Mouse (Mus musculus) testis, postnatal 10 days (tissue): ENCODE data around the gene Sp1.
A peak's percentile ranks its signal among the peaks of the same experiment; 100 is the strongest.

ENCODE experiments used
- DNase-seq: peaks from one replicate; pipeline ENCODE4 v3.0.0; 2021; ENCODE audit warnings: low spot score

The Sp1 gene

DNA sequence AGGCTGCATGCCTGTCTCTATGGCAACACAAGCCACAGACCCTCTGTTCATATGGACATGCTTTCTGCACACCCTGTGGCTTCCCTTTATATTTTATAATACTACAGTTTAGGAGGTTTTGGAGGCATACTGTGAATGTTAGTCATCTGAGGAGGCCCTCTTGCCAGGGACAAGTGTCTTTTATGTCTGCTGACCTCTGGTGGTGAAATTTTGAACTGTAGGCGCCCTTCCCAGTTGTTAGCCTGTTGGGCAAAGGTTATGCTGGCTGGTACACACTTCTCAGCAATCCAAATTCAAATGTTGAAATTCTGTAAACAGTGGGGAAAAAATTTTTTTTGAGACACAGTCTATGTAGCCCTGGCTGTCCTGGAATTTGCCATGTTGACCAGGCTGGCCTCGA, 36.5 kb downstream of the Sp1 start:
- DNase-seq, result peak; percentile 91

DNA sequence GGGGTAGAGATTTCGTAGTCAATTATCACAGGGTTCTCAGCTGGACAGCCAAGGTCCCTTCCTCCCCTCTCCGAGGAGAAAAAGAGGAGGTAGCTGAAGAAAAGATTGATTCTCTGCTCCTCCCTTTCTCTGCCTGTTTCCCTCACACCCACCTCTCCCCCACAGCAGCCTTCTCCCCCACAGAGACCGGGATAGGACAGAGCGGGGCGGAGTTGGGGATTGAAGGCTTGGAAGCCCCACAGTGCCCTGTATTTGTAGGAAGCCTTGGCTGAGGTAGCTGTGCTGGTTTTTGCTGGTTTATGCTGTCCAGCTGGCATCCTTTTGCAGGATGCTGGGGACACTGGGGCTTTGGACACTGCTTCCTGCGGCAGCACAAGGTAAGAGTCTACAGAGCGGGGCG, 39.2 kb downstream of the Sp1 start, which contains the start of gene Amhr2:
TSS of gene Amhr2 (plus strand) at position 222 of the 400 bp plus-strand sequence.
- DNase-seq, result peak; percentile 75

DNA sequence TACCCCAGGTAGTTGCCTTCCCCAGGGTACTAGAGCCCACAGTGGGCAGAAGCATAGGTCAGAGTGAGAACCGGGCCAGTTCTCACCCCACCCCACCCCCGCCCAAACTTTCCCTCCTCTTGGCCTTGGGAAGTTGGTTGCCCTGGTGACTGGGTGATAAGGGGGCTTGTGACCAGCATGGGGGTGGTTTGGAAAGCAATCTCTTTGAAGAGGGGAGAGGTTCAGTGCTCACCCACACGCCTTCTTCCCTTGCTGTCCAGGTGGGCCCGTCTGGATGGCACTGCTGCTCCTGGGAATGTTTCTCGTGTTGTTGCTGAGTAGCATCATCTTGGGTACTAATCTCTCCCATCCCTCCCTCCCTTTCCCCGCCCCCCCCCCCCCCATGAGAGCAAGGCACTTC, 40.5 kb downstream of the Sp1 start:
- peak; percentile 64 for DNase-seq

DNA sequence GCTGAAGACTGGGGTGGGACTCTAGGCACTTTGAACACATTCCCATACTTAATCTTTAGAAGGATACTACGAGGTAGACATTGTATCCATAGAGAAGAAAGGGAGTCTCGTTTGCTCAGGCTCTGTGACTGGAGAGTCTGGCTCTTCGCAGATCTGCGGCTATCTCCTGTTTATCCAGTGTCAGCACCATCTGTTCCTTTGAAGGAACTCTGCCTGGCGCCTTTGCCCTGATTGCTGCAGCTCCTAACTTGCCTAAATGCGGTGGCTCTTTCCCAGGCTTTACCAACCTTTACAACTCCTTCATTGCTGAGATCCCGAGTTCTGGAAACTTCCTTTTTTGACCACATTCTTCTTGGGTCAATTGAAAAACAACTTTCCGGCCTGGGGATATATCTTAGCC, 43.4 kb downstream of the Sp1 start:
- peak; percentile 51 for DNase-seq

DNA sequence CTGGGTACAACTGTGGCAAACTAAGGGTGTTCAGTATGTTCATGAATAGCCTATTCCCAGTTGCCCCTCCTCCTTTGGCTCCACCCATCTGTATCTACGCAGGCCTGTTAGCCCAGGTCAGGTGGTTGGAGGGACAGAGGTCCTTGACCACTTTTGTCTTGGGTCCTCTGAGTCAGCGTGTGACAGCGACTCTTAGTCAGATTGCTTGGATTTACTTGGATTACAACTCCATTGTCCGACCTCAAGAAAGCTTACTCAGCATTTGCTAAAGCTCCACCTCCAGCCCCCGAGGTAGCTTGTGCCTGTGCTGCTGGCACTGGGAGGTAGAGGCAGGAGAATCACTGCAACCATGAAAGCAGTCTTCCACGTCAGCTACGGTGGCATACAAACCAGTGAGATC, 45.0 kb downstream of the Sp1 start:
- no peak for DNase-seq

DNA sequence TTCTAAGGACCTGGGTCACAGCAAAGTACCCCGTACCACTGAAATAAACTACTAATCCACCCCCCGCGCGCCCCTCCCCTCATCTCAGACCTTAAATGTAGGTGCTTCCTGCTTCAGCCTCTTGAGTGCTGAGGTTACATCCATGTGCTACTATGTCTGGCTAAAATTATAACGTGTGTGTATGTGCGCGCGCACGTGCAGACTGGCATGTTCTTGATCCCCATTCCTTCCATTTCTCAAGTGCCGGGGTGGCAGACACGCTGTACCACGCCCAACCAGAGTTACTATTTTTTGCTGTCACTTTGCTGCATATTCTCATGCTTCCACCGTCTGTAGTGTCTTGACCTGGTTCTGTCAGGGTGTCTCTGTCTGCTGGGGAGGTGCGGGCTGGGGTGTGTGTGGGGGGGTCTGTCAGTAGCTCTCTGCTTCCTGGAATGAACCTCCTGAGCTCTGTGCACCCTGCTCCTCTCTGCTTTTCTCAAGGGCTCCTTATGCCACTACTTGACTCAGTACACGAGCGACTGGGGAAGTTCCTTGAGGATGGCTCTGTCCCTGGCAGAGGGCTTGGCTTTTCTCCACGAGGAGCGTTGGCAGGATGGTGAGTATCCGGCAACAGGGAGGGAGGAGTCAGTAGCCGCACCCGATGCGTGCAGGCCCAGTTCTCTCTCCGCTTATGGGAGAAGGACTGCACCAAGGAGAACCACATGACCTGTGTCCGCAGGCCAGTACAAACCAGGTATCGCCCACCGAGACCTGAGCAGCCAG, 45.9 kb downstream of the Sp1 start:
- no peak for DNase-seq

DNA sequence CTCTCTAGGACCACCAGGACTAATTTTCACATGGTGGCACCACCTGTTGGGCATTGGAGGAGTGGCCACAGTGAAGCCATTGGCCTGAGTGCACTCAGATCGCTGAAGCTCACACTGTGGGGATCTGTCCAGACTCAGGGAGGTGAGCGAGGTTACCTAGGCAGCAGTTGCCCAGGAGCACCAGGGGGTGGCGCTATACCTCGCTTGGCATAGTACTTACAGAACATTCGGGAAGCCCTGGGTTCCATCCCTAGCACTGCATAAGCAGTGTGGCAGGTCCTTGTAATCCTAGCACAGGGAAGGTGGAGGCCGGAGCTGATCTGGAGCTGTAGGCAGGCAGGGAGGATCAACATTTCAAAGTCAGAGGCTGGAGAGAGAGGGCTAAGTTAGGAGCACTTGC, 50.0 kb downstream of the Sp1 start:
- peak; percentile 76 for DNase-seq

DNA sequence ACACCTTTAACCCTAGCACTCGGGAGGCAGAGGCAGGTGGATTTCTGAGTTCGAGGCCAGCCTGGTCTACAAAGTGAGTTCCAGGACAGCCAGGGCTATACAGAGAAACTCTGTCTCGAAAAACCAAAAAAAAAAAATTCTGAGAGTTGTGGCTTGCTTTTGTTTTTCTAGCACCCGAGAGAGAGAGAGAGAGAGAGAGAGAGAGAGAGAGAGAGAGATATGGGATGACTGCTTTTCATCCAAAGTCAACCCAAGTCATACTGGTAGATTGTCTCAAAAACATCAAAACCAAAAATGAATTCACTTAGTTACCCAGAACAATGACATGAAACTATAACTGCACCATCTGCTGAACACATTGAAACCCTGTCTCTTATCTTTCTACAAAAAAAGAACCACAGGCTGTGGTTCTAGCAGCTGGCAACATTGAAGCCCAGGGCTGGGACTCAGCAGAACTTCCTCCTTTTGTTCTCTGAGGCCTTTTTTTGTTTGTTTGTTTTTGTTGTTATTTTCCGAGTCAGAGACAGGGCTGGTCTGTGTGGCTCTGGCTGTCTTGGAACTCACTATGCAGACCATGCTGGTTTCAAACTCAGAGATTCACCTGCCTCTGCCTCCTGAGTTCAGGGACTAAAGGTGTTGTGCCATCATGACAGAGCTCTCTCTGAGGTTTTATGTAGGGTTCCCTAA, 52.2 kb downstream of the Sp1 start:
- DNase-seq, result no peak

DNA sequence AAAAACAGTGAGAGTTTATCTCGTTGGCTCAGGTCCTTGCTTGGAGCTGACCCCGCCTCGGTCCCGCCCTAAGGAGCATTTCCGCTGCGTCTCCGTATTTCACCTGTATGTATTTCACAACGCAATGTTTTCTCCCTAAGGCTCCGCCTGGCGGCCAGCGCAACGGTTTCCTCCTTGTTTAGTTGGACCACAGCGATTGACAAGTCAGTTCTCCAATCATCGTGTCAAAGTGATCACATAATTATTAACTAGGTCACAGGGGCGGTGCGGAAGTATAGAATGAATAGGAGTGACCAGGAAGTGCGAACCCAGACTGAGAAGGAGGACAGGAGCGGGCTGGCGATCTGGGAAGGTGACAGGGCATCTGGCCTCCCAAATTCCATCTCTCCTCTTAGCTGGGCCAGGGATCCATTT, 53.0 kb downstream of the Sp1 start, which contains the start of gene Prr13:
TSS of gene Prr13 (plus strand) at position 125 of the 414 bp plus-strand sequence.
- peak; percentile 83 for DNase-seq

DNA sequence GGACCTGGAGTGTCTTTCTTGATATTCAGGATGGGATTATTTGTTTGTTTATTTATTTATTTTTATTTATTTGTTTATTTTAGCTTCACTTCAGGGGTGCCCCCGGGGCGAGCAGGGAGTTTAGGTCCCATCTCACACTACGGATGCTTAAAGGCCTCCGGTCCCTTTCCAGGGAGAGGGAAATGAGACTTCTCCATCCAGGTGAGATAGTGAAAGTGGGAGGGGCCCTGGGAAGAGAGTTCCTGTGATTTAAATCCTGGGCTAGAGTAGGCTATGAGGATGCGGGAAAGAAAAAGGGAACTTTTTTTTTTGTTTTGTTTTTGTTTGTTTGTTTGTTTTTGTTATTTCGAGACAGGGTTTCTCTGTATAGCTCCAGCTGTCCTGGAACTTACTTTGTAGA, 53.4 kb downstream of the Sp1 start:
- no peak for DNase-seq

DNA sequence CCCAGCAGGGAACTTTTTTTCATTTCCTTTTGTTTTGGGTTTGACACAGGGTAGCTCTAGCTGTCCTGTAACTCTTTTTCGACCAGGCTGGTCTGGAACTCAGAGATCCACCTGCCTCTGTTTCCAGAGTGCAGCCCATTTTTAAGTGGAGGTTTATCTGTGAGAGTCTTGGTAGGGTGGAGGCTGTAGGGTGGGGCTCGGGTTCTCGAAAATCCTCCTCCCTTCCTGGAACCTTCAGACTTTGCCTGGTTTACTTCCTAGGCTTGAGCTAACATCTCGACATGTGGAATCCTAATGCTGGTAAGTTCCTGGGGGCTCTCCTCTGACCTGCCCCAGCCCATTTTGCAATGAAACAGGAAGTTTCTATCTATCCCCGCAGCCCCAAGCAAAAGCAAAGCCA, 53.9 kb downstream of the Sp1 start:
- no peak for DNase-seq

DNA sequence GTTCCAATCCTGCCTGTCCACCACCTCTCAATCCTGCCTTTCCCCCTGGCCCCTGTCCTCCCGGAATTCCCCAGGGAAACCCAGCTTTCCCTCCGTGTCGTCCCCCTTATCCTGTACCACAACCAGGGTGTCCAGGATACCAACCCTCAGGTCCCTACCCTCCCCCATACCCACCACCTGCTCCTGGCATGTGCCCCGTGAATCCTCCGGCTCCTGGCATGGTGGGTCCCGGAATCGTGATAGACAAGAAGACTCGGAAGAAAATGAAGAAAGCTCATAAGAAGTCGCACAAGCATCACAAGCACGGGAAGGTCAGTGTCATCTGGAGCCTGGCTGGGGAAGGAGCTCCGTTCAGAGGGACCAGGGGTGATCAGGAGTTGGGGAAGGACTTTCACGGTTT, 54.5 kb downstream of the Sp1 start:
- no peak for DNase-seq

DNA sequence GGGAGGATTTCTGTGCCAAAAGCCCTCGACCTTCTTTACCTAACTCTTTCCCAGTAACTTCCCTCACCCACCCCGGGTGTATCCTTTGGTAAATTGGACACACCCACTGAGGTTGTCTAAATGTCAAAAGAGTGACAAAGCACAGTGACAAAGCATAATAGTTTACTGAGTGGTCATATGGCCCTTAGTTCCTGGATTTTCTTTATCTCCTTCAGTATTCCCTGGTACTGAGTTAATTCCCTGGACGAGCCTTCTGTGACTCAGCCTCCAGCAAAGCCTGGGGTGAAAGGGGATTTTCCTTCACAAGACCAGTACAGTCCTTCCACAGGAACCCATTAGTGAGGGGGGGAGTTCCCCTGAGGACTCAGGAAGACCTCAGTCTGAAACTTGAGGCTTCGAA, 55.0 kb downstream of the Sp1 start:
- DNase-seq, result no peak

DNA sequence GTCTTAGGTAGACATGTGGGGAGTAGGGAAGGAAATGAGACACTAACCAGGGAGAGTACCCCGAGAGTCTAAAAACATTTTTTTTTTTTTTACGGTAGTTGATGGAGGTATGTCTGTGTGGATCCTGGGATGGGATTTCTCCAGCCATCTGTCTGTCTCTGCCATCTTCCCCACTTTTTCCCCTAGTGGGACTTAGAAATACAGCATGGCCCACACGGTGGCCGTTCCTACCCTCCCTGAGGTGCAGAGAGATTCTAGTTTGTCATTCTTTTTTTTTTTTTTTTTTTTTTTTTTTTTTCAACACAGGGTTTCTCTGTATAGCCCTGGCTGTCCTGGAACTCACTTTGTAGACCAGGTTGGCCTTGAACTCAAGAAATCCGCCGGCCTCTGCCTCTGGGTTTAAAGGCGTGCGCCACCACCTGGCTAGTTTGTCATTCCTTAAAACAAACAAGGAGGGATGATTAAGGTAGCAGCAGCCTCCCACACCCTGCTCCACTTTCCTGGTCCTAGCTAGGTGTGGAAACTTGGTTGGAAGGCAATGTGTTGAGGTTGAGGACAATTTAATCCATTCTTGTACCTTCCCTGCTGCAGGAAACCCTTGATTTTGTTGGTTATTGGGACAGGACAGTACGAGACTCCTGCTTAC, 55.6 kb downstream of the Sp1 start:
- DNase-seq, result no peak

DNA sequence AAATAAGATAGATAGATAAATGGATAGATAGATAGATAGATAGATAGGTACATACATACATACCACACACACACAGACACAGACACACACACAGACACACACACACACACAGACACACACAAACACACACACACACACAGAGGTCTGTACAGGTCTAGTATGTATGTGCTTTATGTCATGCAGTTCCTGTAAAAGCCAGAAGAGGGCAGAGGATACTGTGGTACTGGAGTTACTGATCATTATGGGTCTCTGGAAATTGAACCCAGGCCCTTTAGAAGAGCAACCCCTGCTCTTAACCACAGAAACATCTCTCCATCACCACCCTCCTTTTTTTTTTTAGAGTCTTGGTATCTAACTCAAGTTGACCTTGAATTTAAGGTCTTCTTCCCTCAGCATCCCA, 57.7 kb downstream of the Sp1 start:
- no peak for DNase-seq

DNA sequence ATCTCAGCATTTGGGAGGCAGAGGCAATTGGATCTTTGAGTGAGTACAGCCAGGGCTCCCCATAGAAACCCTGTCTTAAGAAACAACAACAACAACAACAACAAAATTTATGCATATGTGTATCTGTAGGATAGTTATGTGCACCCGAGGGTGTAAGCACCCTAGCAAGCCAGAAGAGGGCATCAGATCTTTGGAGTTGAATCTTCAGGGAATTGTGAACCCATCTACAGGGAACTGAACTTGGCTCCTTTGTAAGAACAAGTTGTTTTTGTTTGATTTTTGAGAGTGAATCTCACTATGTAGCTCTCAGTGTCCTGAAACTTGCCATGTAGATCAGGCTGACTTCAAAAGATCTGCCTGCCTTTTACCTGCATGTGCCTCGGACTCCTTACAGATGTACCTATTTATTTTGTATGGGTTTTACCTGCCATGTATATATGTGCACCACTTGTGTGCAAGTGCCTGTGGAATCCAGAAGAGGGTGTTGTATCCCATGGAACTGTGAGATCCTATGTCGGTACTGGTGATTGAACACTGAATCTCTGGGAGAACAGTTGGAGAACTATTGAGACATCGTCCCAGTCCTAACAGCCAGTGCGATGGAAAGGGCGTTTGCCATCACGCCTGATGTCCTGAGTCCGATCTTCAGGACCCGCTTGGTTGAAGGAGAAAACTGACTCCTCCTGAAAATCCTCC, 62.9 kb downstream of the Sp1 start:
- no peak for DNase-seq

DNA sequence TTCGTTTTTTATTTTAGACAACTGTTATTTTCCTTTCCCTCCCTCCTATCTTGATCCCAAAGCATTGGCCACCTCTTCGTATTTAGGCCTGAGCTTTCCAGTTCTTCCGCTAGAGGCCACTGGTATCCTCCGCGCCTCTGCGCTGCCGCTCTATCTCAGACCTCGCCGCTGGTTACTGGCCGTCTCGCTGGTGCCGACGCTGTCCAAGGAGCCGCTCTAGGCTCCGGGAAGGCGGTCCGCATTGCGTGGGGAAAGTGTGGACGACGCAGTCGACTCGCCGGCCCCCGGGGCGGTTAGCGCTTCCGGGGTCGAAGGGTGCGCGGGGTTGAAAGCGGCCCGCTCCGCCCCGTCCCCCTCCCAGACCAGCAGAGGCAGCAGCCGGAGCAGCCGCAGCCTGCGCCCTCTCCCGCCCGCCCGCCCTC, 64.3 kb downstream of the Sp1 start, which contains the start of gene Pcbp2:
TSS of gene Pcbp2 (plus strand) at position 357 of the 422 bp plus-strand sequence.
- peak; percentile 94 for DNase-seq

DNA sequence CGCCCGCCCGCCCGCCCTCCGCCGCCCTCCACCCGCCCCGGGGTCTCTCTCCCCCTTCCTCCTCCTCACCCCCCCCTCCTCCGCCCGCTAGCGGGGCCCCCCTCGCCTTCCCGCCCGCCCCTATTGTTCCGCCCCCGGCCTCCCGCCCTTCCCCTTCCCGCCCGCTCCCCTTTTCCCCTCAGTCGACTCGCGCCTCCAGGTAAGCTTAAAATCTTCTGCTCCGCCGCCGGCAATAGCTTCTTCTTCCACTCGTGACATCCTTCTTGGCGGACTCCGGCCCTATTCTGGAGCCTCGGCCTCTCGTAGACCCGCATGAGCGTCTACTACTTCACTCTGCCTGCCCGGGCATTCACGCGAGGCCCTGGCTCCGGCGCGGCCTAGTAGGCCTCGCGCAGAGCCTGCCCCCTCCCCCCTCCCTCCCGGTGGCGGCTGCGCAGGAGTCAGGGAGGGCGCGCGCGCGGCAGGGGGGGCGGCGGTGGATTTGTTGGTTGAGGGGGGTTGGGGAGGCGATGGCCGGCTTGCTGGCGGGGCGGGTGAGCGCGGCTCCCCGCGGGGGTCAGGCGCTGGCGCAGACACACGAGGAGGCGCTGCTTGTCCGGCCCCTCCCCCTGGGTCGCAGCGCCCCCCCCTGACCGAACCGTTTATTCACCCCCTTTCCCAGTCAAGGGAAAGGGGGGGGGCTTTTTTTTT, 64.8 kb downstream of the Sp1 start:
- DNase-seq, result peak; percentile 91

DNA sequence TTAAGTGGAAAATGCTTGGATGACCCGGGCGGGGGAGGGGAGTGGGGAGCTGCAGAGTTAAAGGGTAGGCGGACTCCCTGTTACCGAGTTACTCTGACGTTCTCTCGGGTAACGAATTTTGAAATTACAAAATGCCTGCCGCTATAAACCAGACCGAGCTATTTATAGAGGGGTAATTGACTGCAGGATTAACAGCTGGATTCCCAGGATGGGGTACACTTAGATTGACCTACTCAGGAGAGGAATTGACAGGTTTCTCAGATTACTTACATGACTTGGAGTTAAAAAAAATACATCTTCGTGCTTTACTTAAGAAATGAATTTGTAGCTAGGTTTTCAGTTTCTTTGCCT, 65.3 kb downstream of the Sp1 start:
- DNase-seq, result no peak

DNA sequence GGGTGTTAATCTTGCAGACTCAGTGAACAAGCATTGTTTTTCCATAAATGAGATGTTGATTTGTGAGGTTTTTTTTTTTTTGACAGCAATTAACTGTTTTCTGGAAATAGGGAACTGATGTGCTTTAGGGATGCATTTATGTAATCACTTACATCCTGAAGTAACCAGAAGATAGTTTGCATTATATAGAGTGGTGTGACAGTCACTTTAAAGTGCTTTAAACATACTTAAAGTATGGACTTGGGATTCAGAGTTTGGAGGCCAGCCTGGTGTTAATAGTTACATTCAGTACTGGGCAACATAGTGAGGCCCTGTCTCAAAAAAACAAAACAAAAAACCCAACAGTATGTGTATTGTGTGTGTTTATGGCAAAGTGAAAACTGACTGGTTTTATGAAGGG, 65.8 kb downstream of the Sp1 start:
- DNase-seq, result no peak

DNA sequence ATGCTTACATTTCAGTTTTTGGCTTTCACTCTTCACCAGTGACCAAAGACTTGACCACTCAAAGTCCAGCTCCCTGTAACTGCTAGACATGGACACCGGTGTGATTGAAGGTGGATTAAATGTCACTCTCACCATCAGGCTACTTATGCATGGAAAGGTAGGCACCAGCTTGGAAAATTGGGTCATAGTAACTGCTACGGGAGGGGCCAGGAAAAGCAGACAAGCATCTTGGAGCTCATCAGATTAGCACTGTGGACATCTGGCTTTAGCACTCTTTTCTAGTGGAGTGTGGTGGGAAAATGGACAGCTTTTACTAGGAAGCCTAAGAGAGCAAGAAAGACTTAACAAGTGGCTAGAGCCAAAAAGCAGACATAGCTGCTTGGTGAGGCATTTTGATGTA, 67.3 kb downstream of the Sp1 start:
- no peak for DNase-seq

DNA sequence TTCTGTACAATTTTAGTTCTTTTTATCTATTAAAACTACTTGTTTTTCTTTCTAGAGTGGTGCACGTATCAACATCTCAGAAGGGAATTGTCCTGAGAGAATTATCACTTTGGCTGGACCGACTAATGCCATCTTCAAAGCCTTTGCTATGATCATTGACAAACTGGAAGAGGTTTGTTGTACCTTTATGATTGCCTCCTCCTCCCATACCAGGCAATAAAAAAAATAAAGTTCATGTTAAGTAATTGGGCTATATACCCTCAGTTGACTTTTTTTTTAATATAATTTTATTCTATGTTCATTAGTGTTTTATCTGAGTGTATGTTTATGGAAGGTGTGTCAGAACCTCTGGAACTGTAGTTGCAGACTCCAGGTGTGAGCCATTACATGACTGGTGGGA, 68.6 kb downstream of the Sp1 start:
- no peak for DNase-seq
